Mouse (Mus musculus): Measurements from ENCODE around the gene Chd3. TPM values are rescaled to one million over a fixed set of nuclear protein-coding genes. Genes with fewer than 3 reads are reported as not detected.

Gene Chd3
- polyA plus RNA-seq (2014; fragmentation: Nextera tagmentation; extraction: Ambion mirVana), result 85.3 and 87.4 TPM in 2 replicates

- H3K27ac ChIP-seq (ENCODE audit: low read length), result peak within 1 kb of the TSS; percentile 100
- under 1% methylated on average over 11 of the region's 34 CpGs for WGBS
- ATAC-seq (ENCODE audit: insufficient number of reproducible peaks, insufficient read depth, low FRiP score, low read depth), result no peak
- H3K9me3 ChIP-seq (ENCODE audit: control insufficient read depth, low read depth, low read length), result no peaks in the 10 kb centered on the region
- H3K4me1 ChIP-seq (ENCODE audit: control insufficient read depth, insufficient read depth, low read length), result peaks cover 49% of the 10 kb centered on the region
- peaks cover 11% of the 10 kb centered on the region; the same call in 1 of the 2 replicates for H3K36me3 ChIP-seq (ENCODE audit: control insufficient read depth, insufficient read depth, low read length)
- H3K9ac ChIP-seq (replicated peaks; ENCODE audit: low read depth, low read length), result peak within 1 kb of the TSS; percentile 100
- no peaks in the 10 kb centered on the region for H3K27me3 ChIP-seq (ENCODE audit: control insufficient read depth, insufficient read depth, low read length)
- H3K4me3 ChIP-seq (ENCODE audit: low read depth, low read length), result peak within 1 kb of the TSS; percentile 89
- H3K4me2 ChIP-seq (replicated peaks; ENCODE audit: low read depth, low read length), result peak within 1 kb of the TSS; percentile 98
Observed at GRCm38 (mm10) chr11:69369215-69369989, at the start of gene Chd3. Chd3 (minus strand) TSS chr11:69369406.

GRCm38 (mm10) chr11:69417449-69418384 is 48.5 kb upstream of the Chd3 start:
- H3K4me3 ChIP-seq (ENCODE audit: low read depth, low read length), result peak overlapping the region; percentile 82
- WGBS, result under 1% methylated on average over 39 of the region's 39 CpGs
- H3K4me1 ChIP-seq (ENCODE audit: control insufficient read depth, insufficient read depth, low read length), result peaks cover 41% of the 10 kb centered on the region
- H3K27me3 ChIP-seq (ENCODE audit: control insufficient read depth, insufficient read depth, low read length), result no peaks in the 10 kb centered on the region
- ATAC-seq (ENCODE audit: insufficient number of reproducible peaks, insufficient read depth, low FRiP score, low read depth), result peak; percentile 33
- peak overlapping the region; percentile 99 for H3K27ac ChIP-seq (ENCODE audit: low read length)
- H3K4me2 ChIP-seq (replicated peaks; ENCODE audit: low read depth, low read length), result peak overlapping the region; percentile 99
- H3K9ac ChIP-seq (replicated peaks; ENCODE audit: low read depth, low read length), result peak overlapping the region; percentile 67
- peaks cover 9% of the 10 kb centered on the region; the same call in 1 of the 2 replicates for H3K36me3 ChIP-seq (ENCODE audit: control insufficient read depth, insufficient read depth, low read length)
- H3K9me3 ChIP-seq (ENCODE audit: control insufficient read depth, low read depth, low read length), result no peaks in the 10 kb centered on the region

- Histone ChIP-seq H3K27me3 (ENCODE audit: control insufficient read depth, insufficient read depth, low read length) (no peaks in the 10 kb centered on the region), H3K4me1 (ENCODE audit: control insufficient read depth, insufficient read depth, low read length) (peaks cover 49% of the 10 kb centered on the region), H3K9me3 (ENCODE audit: control insufficient read depth, low read depth, low read length) (no peaks in the 10 kb centered on the region), H3K27ac (ENCODE audit: low read length) (peak overlapping the region; percentile 99), H3K36me3 (ENCODE audit: control insufficient read depth, insufficient read depth, low read length) (peaks cover 13% of the 10 kb centered on the region; the same call in 1 of the 2 replicates), H3K4me2 (replicated peaks; ENCODE audit: low read depth, low read length) (peak overlapping the region; percentile 99), H3K9ac (replicated peaks; ENCODE audit: low read depth, low read length) (no peak overlapping the region), H3K4me3 (ENCODE audit: low read depth, low read length) (peak overlapping the region; percentile 82)
- WGBS, result 8% methylated on average over 8 of the region's 8 CpGs
- no peak for ATAC-seq (ENCODE audit: insufficient number of reproducible peaks, insufficient read depth, low FRiP score, low read depth)
Observed at GRCm38 (mm10) chr11:69416921-69417448, 47.8 kb upstream of the Chd3 start.

GRCm38 (mm10) chr11:69416509-69416908 is 47.3 kb upstream of the Chd3 start:
- 2% methylated on average over 4 of the region's 4 CpGs for WGBS
- no peaks in the 10 kb centered on the region for H3K27me3 ChIP-seq (ENCODE audit: control insufficient read depth, insufficient read depth, low read length)
- no peaks in the 10 kb centered on the region for H3K9me3 ChIP-seq (ENCODE audit: control insufficient read depth, low read depth, low read length)
- H3K9ac ChIP-seq (replicated peaks; ENCODE audit: low read depth, low read length), result peak overlapping the region; percentile 90; the same call in 1 of the 2 replicates
- H3K4me3 ChIP-seq (ENCODE audit: low read depth, low read length), result peak overlapping the region; percentile 82
- H3K4me2 ChIP-seq (replicated peaks; ENCODE audit: low read depth, low read length), result peak overlapping the region; percentile 99
- peaks cover 13% of the 10 kb centered on the region; the same call in 1 of the 2 replicates for H3K36me3 ChIP-seq (ENCODE audit: control insufficient read depth, insufficient read depth, low read length)
- peaks cover 51% of the 10 kb centered on the region for H3K4me1 ChIP-seq (ENCODE audit: control insufficient read depth, insufficient read depth, low read length)
- H3K27ac ChIP-seq (ENCODE audit: low read length), result peak overlapping the region; percentile 99
- ATAC-seq (ENCODE audit: insufficient number of reproducible peaks, insufficient read depth, low FRiP score, low read depth), result no peak

GRCm38 (mm10) chr11:69415668-69416451 is 46.7 kb upstream of the Chd3 start:
- H3K9ac ChIP-seq (replicated peaks; ENCODE audit: low read depth, low read length), result peak overlapping the region; percentile 90
- no peaks in the 10 kb centered on the region for H3K27me3 ChIP-seq (ENCODE audit: control insufficient read depth, insufficient read depth, low read length)
- WGBS, result 1% methylated on average over 18 of the region's 25 CpGs
- H3K9me3 ChIP-seq (ENCODE audit: control insufficient read depth, low read depth, low read length), result no peaks in the 10 kb centered on the region
- H3K27ac ChIP-seq (ENCODE audit: low read length), result peak overlapping the region; percentile 99
- peak overlapping the region; percentile 99 for H3K4me2 ChIP-seq (replicated peaks; ENCODE audit: low read depth, low read length)
- H3K36me3 ChIP-seq (ENCODE audit: control insufficient read depth, insufficient read depth, low read length), result peaks cover 13% of the 10 kb centered on the region; the same call in 1 of the 2 replicates
- ATAC-seq (ENCODE audit: insufficient number of reproducible peaks, insufficient read depth, low FRiP score, low read depth), result no peak
- H3K4me3 ChIP-seq (ENCODE audit: low read depth, low read length), result peak overlapping the region; percentile 82
- peaks cover 50% of the 10 kb centered on the region for H3K4me1 ChIP-seq (ENCODE audit: control insufficient read depth, insufficient read depth, low read length)

- ATAC-seq (ENCODE audit: insufficient number of reproducible peaks, insufficient read depth, low FRiP score, low read depth), result 0 out of 2 replicates have a peak, but pooled peaks have one; percentile 1
- Histone ChIP-seq H3K27ac (ENCODE audit: low read length) (peak overlapping the region; percentile 99), H3K4me2 (replicated peaks; ENCODE audit: low read depth, low read length) (peak overlapping the region; percentile 99), H3K9ac (replicated peaks; ENCODE audit: low read depth, low read length) (peak overlapping the region; percentile 90), H3K36me3 (ENCODE audit: control insufficient read depth, insufficient read depth, low read length) (peaks cover 13% of the 10 kb centered on the region; the same call in 1 of the 2 replicates), H3K27me3 (ENCODE audit: control insufficient read depth, insufficient read depth, low read length) (no peaks in the 10 kb centered on the region), H3K4me3 (ENCODE audit: low read depth, low read length) (peak overlapping the region; percentile 82), H3K9me3 (ENCODE audit: control insufficient read depth, low read depth, low read length) (no peaks in the 10 kb centered on the region), H3K4me1 (ENCODE audit: control insufficient read depth, insufficient read depth, low read length) (peaks cover 45% of the 10 kb centered on the region)
- WGBS, result 1% methylated on average over 3 of the region's 3 CpGs
Observed at GRCm38 (mm10) chr11:69415327-69415667, 46.1 kb upstream of the Chd3 start.

- H3K4me2 ChIP-seq (replicated peaks; ENCODE audit: low read depth, low read length), result peak overlapping the region; percentile 99
- peak overlapping the region; percentile 99 for H3K27ac ChIP-seq (ENCODE audit: low read length)
- ATAC-seq (ENCODE audit: insufficient number of reproducible peaks, insufficient read depth, low FRiP score, low read depth), result no peak
- whole genome bisulfite sequencing, result 6% methylated on average over 4 of the region's 4 CpGs
- peaks cover 13% of the 10 kb centered on the region; the same call in 1 of the 2 replicates for H3K36me3 ChIP-seq (ENCODE audit: control insufficient read depth, insufficient read depth, low read length)
- no peaks in the 10 kb centered on the region for H3K9me3 ChIP-seq (ENCODE audit: control insufficient read depth, low read depth, low read length)
- H3K4me3 ChIP-seq (ENCODE audit: low read depth, low read length), result peak overlapping the region; percentile 82
- H3K4me1 ChIP-seq (ENCODE audit: control insufficient read depth, insufficient read depth, low read length), result peaks cover 41% of the 10 kb centered on the region
- no peaks in the 10 kb centered on the region for H3K27me3 ChIP-seq (ENCODE audit: control insufficient read depth, insufficient read depth, low read length)
- peak overlapping the region; percentile 90 for H3K9ac ChIP-seq (replicated peaks; ENCODE audit: low read depth, low read length)
Observed at GRCm38 (mm10) chr11:69414421-69415326, 45.5 kb upstream of the Chd3 start.
